Comparison of ENCODE assay signal across 8 mouse cellular contexts in genomic region chr3:153968549-153968948, GRCm38 (mm10). TPM values are rescaled to one million over a fixed set of nuclear protein-coding genes. Genes with fewer than 3 reads are reported as not detected.
DNase-seq lines count a peak whose midpoint lies in the region; ATAC-seq and TF ChIP-seq lines count a peak whose summit lies in the region.

No protein-coding gene starts in this region.

- TF ChIP-seq POLR2A in heart, adult 2 months (IDR thresholded peaks at IDR 0.05; ENCODE audit: insufficient read depth, low read depth, low read length) = no peak
- TF ChIP-seq POLR2A in liver, adult 2 months (IDR thresholded peaks at IDR 0.05; ENCODE audit: extremely low read depth, insufficient read depth, low read length) = no peak

- no peak for TF ChIP-seq EP300 in heart, adult 2 months (IDR thresholded peaks at IDR 0.05; ENCODE audit: insufficient read depth, low read depth, low read length)

- no peaks in the 10 kb centered on the region for H3K9me3 ChIP-seq in embryonic facial prominence, embryonic 14.5 days (ENCODE audit: control insufficient read depth, low read length)

- H3K79me2 ChIP-seq in heart, adult 2 months (replicated peaks; ENCODE audit: control insufficient read depth, insufficient read depth, low read length) = no peaks in the 10 kb centered on the region
- no peaks in the 10 kb centered on the region for H3K79me2 ChIP-seq in liver, adult 2 months (ENCODE audit: control insufficient read depth, insufficient read depth, low read length)

- no peak for DNase-seq in heart, adult 2 months
- DNase-seq in heart, adult 8-10 months (ENCODE audit: low spot score) = no peak
- DNase-seq in B cell, adult 2 months = peak; percentile 57 to 60
- peak; percentile 32 for DNase-seq in adipocyte (ENCODE audit: low spot score)
- DNase-seq in embryonic facial prominence, embryonic 14.5 days (ENCODE audit: low spot score) = peak; percentile 62
- peak; percentile 36 for DNase-seq in liver, adult 2 months (ENCODE audit: extremely low read depth, low read depth, low spot score)
- DNase-seq in skeletal muscle tissue, adult 2 months (ENCODE audit: low read depth, low spot score) = peak; percentile 17
- no peak for DNase-seq in ovary, adult 18-20 months (ENCODE audit: low spot score)

- peaks cover 1% of the 10 kb centered on the region; the same call in 1 of the 2 replicates for H3K27me3 ChIP-seq in heart, adult 2 months (ENCODE audit: control insufficient read depth, insufficient read depth, low read length)
- H3K27me3 ChIP-seq in embryonic facial prominence, embryonic 14.5 days (replicated peaks; ENCODE audit: control insufficient read depth, insufficient read depth, low read length) = peaks cover 11% of the 10 kb centered on the region; the same call in 1 of the 2 replicates
- peaks cover 5% of the 10 kb centered on the region for H3K27me3 ChIP-seq in liver, adult 2 months (ENCODE audit: control insufficient read depth, insufficient read depth, low read length)

- 51% methylated on average over 4 of the region's 4 CpGs for WGBS in heart, adult 2 months
- WGBS in embryonic facial prominence, embryonic 14.5 days = 44% methylated on average over 4 of the region's 4 CpGs
- 51% methylated on average over 4 of the region's 4 CpGs for WGBS in liver, adult 2 months

- H3K36me3 ChIP-seq in heart, adult 2 months (ENCODE audit: control insufficient read depth, insufficient read depth, low read length) = no peaks in the 10 kb centered on the region
- H3K36me3 ChIP-seq in embryonic facial prominence, embryonic 14.5 days (ENCODE audit: control insufficient read depth, insufficient read depth, low read length) = no peaks in the 10 kb centered on the region
- H3K36me3 ChIP-seq in liver, adult 2 months (ENCODE audit: control insufficient read depth, insufficient read depth, low read length) = no peaks in the 10 kb centered on the region

- H3K4me2 ChIP-seq in embryonic facial prominence, embryonic 14.5 days (ENCODE audit: low read depth, low read length) = no peak overlapping the region

- intact Hi-C loops in heart, adult 2 months (cut with DNase I) = no loop called here

- no peak overlapping the region for H3K27ac ChIP-seq in heart, adult 2 months
- H3K27ac ChIP-seq in embryonic facial prominence, embryonic 14.5 days (replicated peaks; ENCODE audit: low read depth, low read length) = no peak overlapping the region
- no peak overlapping the region for H3K27ac ChIP-seq in liver, adult 2 months (replicated peaks; ENCODE audit: insufficient read depth, low read depth, low read length)

- H3K9ac ChIP-seq in heart, adult 2 months (ENCODE audit: low read depth, low read length) = no peak overlapping the region
- no peak overlapping the region for H3K9ac ChIP-seq in embryonic facial prominence, embryonic 14.5 days (ENCODE audit: low read depth, low read length)
- H3K9ac ChIP-seq in liver, adult 2 months (ENCODE audit: low read depth, low read length) = no peak overlapping the region

- peak; percentile 13; the same call in 1 of the 2 replicates for ATAC-seq in embryonic facial prominence, embryonic 14.5 days (ENCODE audit: low read depth)

- H3K4me1 ChIP-seq in heart, adult 2 months (ENCODE audit: control insufficient read depth, insufficient read depth, low read length) = no peaks in the 10 kb centered on the region
- H3K4me1 ChIP-seq in embryonic facial prominence, embryonic 14.5 days (ENCODE audit: control insufficient read depth, insufficient read depth, low read length) = no peaks in the 10 kb centered on the region
- H3K4me1 ChIP-seq in liver, adult 2 months (ENCODE audit: control insufficient read depth, insufficient read depth, low read length) = no peaks in the 10 kb centered on the region

- H3K4me3 ChIP-seq in heart, adult 2 months = no peak overlapping the region
- no peak overlapping the region for H3K4me3 ChIP-seq in embryonic facial prominence, embryonic 14.5 days (ENCODE audit: low read depth, low read length)
- H3K4me3 ChIP-seq in liver, adult 2 months (ENCODE audit: insufficient read depth, low read depth, low read length) = no peak overlapping the region

- peak; percentile 58 for TF ChIP-seq CTCF in heart, adult 2 months (IDR thresholded peaks at IDR 0.05)
- no peak for TF ChIP-seq CTCF in liver, adult 2 months (IDR thresholded peaks at IDR 0.05; ENCODE audit: low read depth, low read length)

RNA-seq across cellular contexts. Expression of gene Slc44a5, which starts 4.7 kb away (rescaled TPM):
- under 1 TPM in 1 of 2 experiments, not detected in 1; 0.14 TPM for total RNA-seq in heart, adult 2 months (2021)
- polyA plus RNA-seq in heart, adult 2 months (2012; rRNA removed) = 0.25 and 0.76 TPM in 2 replicates
- total RNA-seq in heart, adult 8-10 months (2022) = under 1 TPM in 3 of 4 experiments, not detected in 1; 0.09 to 0.19 (median 0.13) TPM
- polyA plus RNA-seq in embryonic facial prominence, embryonic 14.5 days (2014; fragmentation: Nextera tagmentation; extraction: Ambion mirVana) = 3.0 and 3.4 TPM in 2 replicates
- not detected in 2 replicates for total RNA-seq in liver, adult 2 months (2014; rRNA removed)
- polyA plus RNA-seq in liver, adult 2 months (2012; rRNA removed) = not detected in 2 replicates

RNA-seq across cellular contexts. Expression of gene Acadm, which starts 24.1 kb away (rescaled TPM):
- 1,000 to 10,000 TPM; 1,125 to 1,306 TPM for total RNA-seq in heart, adult 2 months (2021)
- 480 and 876 TPM in 2 replicates for polyA plus RNA-seq in heart, adult 2 months (2012; rRNA removed)
- total RNA-seq in heart, adult 8-10 months (2022) = 1,000 to 10,000 TPM; 1,199 to 1,642 (median 1,432) TPM
- polyA plus RNA-seq in embryonic facial prominence, embryonic 14.5 days (2014; fragmentation: Nextera tagmentation; extraction: Ambion mirVana) = 79.4 and 81.1 TPM in 2 replicates
- total RNA-seq in liver, adult 2 months (2014; rRNA removed) = 320 and 383 TPM in 2 replicates
- polyA plus RNA-seq in liver, adult 2 months (2012; rRNA removed) = 91.8 and 151 TPM in 2 replicates

RNA-seq across cellular contexts. Expression of gene Rabggtb, which starts 55.7 kb away (rescaled TPM):
- total RNA-seq in heart, adult 2 months (2021) = 10 to 100 TPM; 81.8 to 98.2 TPM
- polyA plus RNA-seq in heart, adult 2 months (2012; rRNA removed) = 48.0 and 89.5 TPM in 2 replicates
- 100 to 1,000 TPM in 2 of 4 experiments, 10 to 100 TPM in 2; 95.0 to 103 (median 99.9) TPM for total RNA-seq in heart, adult 8-10 months (2022)
- 54.0 and 56.2 TPM in 2 replicates for polyA plus RNA-seq in embryonic facial prominence, embryonic 14.5 days (2014; fragmentation: Nextera tagmentation; extraction: Ambion mirVana)
- total RNA-seq in liver, adult 2 months (2014; rRNA removed) = 57.5 and 57.8 TPM in 2 replicates
- 26.7 and 38.6 TPM in 2 replicates for polyA plus RNA-seq in liver, adult 2 months (2012; rRNA removed)

Comparison
In these comparisons a context has a peak if more than half of its experiments do, and no peak if none do; other contexts are left out.
1. DNase-seq: peak in B cell, adult 2 months (2 of 2), adipocyte (single experiment), embryonic facial prominence, embryonic 14.5 days (single experiment), liver, adult 2 months (single experiment) and skeletal muscle tissue, adult 2 months (single experiment); none in heart, adult 2 months (0 of 2), heart, adult 8-10 months (single experiment) and ovary, adult 18-20 months (single experiment).